Mouse (Mus musculus): ENCODE data around the gene AC124108.1.
"Not testable (repeated sequence)": the region's sequence is repeated elsewhere in the genome, so short reads cannot be mapped to it uniquely, and the experiment has no call there.

The AC124108.1 gene

DNA sequence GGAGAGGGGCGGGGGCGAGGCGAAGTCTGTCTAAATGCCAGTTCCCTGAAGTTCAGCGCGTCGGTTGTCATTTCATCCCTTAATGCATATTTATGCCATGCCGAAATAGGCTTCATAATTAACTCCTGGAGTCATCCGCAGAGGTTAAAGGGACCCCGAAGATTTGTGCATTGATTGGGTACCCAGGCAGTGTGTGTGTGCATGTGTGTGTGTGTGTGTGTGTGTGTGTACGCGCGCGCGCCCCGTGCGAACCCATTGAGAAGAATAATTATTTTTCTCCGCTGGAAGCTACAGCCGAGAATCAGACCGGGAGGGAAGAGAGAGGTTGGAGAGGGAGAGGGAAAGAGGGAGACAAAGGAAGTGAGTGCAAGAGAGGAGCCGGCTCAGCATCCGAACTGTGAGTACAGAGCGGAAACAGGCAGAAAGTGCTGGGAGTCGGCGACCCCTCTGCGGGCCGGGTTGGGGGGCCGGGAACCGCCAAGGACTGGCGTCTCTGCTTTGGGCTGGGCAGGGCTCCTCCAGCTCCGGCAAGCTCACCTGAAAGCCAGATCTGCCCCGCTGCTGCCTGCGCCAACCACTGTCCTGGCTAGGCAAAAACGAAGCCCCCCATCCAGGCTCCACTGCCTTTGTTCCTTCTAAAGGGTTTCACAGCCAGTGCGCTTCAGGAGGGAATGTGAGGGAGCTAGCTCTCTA is at the start of gene AC124108.1, which contains the start of gene Lemd1:
TSS of gene AC124108.1 (plus strand) at position 365 of the 693 bp plus-strand sequence.
TSS of gene Lemd1 (plus strand) at position 339 of the 693 bp plus-strand sequence.
- DNase-seq: peak in 1 of 2 experiments; percentile 26

DNA sequence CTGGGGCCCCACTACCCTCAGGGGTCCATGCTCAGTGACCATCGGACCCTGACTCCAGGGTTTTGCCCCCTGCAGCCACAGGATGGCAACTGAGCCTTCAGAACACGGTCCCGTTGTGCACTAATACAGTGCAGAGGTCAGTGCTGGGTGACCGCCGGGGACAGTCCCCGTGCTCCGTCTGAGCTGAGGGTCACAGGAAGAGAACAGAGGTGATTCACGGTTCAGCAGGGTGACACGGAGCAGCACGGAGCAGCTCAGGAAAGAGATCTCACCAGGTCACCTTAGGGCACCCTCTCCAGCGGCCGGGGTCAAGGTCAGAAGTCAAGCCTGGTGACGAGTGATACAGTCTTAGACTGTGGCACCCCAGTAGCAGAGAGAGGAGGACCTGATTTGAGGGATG is 49.5 kb upstream of the AC124108.1 start:
- DNase-seq: no peak

DNA sequence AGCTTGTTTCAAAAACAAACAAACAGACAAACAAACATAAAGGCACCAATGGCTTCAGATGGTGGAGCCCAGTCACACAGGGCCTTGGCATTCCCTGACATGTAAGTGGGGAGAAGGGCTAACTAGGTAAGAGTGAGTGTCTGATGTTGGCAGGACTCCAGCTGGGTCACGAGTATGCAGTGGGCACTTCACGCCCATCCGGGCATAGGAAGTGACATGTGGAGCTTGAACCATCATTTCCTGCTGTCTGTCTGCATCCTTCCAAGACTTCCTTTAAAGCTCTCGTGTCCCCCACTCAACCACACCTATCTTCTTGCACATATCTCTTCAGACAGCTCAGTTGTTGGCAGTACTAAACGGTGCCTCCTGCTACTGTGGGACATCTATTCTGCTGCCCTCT is 48.2 kb upstream of the AC124108.1 start:
- peak in 1 of 2 experiments; percentile 67 for DNase-seq

DNA sequence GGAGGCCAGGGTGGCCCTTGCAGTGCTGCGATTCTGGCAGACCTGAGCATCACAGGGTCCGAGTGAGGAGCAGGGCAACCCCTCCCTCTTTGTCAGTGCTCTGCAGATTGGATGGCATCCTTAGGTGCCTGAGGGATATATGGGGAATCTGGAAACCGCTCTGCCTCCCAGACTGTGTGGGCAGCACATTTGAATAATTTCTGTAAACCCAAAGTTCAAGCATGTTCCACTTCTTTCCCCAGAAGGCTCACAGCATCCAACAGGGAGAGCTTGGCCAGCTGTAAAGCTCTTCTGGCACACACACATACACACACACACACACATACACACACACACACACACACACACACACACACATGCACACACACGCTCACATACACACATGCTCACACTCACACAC is 47.5 kb upstream of the AC124108.1 start:
- no peak for DNase-seq

DNA sequence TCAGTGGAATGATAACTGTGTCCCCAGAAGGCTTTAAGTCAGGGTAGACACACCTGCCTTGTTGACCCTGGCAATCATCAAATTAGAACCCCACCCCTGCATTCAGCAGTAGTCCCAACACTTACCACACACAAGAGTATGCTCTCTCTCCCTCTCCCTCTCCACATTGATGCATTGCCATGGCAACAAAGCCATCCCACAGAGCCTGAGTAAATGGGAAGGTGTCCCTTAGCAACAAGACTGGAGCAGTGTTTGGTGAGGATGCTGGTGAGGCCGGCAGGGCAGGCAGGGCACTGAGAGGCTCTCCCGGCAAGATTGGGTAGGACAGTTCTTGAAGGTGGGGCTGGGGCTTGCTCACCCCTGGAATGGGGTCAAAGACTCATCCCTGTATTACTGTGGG is 47.0 kb upstream of the AC124108.1 start:
- no peak for DNase-seq

DNA sequence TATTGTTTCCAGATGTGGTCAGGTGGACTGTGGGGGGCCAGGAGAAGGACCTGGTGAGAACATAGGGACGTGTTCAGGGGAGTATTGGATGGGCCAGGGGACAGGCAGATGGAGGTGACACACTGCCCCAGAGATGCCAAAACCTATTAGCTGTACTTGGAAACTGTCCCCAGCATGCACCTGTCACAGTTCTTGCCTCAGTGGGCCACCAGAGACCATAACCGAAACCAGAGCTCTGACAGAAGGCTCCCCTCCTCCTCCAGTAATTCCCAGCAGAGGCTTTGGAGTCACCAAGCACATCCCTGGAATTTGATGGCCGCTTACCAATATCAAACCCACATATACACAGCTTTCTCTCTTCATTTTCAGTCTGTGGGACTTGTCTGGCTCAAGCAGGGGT is 46.4 kb upstream of the AC124108.1 start:
- DNase-seq: no peak

DNA sequence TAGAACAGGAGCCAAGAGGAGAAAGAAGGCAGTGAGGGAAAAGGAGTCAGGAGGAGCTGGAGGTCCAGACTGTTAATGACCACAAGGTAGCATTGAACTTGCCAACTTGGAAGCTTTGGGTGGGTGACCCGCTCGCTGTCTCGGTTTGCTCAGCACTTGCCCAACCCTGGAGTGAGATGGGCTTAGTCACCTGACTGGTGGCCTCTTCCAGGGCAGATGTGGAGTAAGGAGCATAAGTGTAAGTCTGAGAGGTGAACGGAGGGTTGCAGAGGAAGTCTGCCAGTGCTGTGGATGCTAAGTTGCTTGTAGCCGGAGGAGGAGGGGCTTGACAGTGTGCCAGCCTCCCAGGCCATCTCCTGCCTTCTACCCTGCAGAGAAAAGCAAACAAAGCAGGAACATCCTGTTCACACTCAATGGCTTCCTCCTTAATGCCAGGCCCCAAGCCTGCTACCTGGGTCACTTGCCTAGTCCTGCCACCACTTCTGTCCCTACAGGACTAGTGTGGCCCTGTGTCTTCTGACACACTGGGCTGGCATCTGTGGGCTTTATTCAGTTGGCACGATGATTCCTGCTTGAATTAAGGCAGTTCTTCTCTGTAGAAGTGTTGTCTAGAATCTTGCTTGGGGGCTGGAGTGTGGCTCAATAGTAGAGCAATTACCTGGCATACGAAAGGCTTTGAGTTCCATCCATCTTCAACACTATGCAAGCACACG is 45.1 kb upstream of the AC124108.1 start:
- peak; percentile 60 to 73 for DNase-seq

DNA sequence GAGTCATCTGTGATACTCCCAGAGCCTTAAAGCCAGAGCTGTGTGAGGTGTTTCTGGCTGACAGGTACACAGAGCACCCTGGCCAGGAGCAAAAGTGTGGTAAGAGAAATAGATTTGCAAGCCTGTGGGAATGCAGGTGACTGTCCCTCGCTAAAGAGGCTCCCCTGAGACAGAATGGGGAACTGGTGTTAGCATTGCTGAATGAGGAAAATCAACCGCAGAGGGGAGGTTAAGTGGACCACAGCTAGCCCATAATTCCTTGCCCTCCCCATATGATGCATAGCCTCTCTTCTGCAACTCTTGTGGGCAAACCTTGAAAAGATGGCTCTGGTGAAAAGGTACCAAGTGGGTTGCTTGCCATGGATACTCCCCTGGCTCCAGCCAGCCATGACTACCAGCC is 41.8 kb upstream of the AC124108.1 start:
- no peak for DNase-seq

DNA sequence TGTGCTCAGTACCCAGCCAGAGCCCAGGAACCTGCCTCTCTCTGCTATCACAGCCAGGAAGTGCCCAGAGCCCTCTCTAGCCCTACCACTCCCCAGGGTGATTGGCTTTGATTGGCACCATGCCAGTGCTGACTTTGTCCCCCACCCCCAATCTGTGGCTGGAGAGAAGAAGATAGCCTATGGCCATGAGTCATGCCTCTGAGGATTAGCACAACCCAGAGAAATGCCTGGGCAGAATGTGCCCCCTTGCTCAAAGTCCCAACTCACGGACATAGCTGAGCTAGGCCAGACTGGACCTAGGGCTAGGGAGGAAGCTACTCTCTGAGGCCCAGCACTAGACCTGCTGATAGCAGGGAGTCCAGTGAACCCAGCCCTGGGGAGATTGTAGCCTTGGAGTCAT is 41.1 kb upstream of the AC124108.1 start:
- peak; percentile 65 to 78 for DNase-seq

DNA sequence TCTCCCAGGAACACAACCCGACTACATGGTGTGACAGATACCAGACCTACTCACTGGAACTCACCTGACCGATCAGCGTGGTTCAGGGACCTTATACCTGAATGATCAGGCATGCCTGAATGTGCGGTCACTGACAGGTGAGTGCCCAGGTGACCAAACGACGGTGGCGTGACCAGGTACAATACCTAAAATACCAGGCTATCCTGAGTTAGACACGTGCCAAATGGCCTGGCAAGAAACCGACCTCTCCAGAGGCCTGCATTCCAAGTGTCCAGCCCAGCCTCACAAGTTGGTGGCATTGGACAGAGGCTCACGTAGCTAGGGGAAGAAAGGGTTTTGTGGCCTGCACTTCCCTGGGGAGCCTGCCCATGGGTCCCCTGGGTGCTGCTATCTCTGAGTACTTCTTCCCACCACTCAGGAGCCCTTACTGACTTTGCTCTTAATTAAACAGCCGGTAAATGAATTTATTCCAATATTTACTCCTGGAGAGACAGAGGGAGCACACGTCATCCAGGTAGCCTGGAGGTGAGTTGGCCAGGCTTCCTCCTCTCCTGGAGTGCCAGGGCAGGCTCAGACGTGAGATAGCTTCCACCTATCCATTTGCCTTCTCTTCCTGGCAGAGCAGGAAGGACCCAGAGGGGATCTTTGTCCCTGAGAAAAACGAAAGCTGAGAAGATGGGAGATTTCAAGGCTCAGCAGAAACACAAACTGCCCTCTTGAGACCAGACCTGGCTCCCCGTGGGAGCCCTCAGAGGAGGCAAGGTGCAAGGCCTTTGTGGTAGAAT is 40.2 kb upstream of the AC124108.1 start:
- peak in 1 of 2 experiments; percentile 57 for DNase-seq

DNA sequence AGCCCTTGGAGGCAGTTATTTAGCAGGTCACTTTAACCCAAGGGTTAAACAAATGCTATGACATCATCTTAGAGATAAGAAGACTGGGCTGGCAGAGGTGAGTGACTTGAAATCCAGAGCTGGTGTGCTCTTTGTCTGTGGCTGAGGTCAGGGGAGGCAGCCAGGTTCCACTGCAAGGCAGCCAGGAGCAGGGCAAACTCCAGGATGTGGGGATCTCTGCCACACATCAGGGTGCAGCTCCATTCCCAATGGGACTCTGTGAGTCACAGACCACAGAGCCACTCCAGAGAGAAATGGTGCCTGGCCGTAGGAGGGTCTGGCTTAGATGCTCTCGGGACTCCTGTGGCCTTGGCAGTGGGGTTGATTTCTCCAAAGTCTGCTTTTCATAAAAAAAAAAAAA is 39.3 kb upstream of the AC124108.1 start:
- DNase-seq: no peak

DNA sequence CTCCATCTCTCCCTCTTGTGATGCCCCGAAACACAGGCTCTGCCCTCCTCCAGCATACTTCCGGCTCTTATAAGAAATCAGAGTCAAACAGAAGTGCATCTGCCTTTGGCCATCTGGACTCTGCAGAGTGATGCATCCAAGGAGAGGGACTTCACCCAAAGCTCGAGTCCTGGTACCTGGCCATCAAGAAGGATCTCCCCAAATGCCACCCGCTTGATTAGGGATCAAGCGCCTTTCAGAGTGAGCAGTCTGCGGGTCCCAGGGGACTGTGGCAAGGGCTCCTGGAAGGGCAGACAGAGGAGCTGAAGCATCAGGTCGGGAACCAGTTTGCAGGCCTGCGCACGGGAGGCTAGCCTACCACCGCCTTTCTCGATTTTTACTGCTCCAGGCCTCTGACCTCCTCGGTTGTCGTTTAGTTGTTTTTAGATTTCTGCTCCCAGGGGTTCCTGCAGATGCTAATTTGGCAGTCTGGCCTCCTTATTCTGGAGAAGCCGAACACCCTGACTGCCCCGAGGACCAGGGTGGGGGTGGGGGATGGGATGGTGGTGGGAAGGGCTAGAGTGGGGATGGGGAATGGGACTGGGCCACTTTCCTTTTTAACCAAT is 38.1 kb upstream of the AC124108.1 start:
- DNase-seq: no peak

DNA sequence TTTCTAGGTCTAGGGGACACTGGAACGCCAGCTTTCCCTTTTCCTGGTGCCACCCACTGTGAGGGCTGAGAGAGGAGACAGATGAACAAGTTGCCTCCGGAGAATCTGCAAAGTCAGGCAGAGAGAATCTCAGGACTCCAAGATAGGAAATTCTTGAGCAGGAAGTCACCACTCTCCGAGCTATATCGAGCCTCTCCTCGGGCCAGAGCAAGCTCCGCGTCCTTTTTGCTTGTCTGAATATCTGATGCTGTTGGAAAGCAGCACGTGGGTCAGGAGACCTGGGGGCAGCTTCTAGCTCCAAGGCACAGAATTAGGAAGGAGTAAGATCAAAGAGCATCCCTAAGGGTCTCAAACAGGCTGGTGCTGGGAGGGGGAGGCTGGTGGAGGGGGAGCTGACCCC is 37.6 kb upstream of the AC124108.1 start:
- no peak for DNase-seq

DNA sequence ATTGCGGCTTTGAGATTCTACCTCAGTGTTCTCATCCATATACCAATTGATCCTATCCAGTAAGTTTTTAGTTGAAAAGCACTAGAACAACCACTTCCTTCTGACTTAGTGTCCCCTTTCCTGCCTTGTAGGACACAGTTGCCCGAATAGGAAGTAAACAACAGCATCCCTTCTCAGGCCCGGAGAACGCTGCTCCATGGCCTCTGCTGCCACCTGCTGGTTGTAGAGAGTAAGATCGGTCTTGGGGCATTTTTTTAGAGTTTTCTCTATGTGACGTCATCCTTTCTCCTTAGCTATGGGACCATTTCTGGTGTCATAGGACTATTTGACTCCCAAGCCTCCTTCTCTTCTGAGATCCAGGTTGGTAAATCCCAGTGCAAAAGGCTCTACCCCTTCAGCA is 35.5 kb upstream of the AC124108.1 start:
- DNase-seq: peak; percentile 87 to 91

DNA sequence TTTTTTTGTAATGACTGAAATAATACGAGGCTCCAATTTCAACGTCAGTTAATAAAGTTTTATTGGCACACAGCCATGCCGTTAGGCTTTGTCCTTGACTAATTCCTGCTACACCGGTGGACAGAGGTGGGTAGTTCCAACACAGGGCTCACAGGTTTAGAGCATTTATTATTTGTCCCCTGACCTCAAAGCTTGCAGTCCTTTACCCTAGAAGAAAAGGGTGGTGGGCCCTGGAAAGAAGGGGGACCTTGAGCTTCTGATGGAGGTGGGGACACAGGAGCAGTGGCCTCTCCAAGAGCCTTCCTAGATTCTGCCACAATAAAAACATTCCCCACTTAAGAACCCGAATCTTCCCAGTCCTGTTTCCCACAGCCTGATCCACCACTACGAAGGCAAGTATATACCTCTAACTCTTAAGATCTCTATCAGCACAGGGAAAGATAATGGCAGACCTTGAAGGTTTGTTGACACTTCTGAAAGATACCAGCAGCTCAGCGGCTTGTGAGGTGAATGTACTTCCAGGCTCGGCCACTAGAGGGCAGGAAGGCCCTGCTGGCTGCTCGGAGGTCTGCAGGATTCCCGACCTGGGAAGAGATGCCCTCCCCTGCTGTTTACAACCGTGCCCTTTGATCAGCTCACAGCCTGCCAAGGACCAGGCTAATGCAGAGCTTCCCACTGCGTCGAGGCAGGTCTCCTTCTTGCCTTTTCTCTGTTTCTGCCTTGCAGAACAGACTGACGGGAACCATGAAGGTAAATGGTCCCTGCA is 34.1 kb upstream of the AC124108.1 start:
- peak; percentile 95 to 96 for DNase-seq

DNA sequence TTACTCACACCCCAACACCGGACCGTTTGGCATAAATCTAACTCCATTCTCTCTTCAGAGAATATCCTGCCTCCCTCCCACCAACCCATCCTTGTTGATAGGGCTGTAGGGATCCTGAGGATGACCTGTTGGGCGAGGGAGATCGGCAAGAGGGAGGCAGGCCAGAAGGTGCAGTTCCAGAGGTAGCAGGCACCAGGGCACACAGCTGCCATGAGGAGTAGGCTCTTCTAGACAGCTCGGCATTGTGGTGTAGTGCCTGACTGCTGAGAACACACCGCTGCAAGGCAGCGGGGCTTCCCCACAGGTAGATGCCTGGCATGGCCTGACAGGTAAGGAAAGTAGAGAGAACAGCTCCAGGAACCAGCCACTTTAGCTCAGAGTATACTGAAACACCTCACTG is 33.4 kb upstream of the AC124108.1 start:
- DNase-seq: no peak

DNA sequence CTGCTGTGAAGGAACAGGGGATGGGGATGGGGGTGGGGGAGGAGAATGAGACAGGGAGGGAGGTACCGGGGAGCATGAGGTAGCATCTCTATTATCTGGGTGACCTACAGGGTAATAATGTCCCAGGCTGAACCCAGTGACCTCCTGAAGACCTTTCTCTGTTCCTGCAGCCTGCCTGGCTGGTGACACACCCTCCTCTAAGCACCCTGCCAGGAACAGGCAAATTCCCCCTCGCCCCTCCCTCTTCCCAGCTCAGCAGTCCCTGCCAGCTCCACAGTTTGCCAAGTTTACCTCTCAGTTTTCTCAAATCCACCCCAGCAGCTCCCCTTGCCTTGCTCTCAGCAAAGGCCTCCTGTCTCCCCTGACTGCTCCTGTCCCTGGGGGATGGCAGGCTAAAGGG is 32.5 kb upstream of the AC124108.1 start:
- DNase-seq: peak in 1 of 2 experiments; percentile 52

DNA sequence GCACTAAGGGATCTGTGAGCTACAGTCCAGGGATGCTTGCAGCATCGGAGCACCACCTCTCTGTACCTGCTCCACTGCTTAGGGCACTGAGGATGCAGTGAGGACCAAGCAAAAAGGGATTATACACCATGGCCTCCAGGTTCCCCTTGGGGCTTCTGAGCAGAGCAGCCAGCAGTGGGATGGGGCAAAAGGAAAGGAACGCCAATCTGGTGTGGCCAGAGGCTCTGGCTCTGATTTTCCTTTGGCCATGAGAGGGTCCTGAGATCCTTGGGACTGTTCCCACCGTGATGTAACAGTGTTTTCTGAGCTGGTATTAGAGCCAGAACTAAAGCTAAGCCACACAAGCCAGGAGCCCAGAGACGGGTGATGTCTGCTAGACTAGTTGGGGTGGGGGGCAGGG is 31.6 kb upstream of the AC124108.1 start:
- DNase-seq: no peak

DNA sequence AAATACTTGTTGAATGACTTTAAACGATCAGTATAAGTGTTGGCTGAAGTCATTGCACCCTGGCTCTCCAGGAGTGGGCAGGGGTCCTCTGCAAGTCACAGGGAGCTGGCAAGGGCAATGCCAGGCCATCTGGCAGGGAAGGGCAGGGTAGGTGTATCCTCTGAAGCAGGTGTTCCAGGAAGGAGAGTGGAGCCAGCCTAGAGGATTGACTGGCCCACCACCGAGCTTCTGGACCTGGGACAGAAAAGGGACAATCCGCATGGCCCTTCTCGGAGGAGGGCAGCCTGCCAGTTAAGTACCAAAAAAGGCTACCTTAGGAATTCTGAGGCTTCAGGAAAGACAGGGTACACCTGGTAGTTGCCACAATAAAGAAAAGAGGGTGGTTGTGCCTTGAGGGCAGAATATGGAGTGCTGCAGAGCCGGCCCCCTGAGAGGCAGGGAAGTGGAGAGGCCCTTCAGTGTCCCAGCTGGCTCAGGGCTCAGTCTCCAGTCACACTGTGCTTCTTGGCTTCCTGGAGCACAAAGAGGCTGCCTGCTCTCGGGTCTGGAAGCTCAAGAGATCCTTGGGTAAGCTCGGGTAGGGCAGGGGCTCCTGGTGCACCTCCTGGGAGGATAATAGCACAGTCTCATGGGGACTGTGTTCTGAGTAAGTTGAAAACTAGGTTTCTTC is 29.9 kb upstream of the AC124108.1 start:
- DNase-seq: no peak

DNA sequence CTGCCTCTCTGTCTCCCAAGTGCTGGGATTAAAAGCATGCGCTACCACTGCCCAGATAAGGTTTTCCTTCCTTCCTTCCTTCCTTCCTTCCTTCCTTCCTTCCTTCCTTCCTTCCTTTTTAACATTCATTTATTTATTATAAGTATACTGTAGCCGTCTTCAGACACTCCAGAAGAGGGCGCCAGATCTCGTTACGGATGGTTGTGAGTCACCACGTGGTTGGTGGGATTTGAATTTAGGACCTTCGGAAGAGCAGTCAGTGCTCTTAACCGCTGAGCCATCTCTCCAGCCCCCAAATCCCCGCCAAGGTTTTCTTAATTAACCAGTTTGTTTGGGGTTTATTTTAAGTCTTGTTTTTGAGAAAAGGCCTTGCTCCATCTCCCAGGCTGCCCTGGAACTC is 28.6 kb upstream of the AC124108.1 start:
- not testable (repeated sequence) for DNase-seq

DNA sequence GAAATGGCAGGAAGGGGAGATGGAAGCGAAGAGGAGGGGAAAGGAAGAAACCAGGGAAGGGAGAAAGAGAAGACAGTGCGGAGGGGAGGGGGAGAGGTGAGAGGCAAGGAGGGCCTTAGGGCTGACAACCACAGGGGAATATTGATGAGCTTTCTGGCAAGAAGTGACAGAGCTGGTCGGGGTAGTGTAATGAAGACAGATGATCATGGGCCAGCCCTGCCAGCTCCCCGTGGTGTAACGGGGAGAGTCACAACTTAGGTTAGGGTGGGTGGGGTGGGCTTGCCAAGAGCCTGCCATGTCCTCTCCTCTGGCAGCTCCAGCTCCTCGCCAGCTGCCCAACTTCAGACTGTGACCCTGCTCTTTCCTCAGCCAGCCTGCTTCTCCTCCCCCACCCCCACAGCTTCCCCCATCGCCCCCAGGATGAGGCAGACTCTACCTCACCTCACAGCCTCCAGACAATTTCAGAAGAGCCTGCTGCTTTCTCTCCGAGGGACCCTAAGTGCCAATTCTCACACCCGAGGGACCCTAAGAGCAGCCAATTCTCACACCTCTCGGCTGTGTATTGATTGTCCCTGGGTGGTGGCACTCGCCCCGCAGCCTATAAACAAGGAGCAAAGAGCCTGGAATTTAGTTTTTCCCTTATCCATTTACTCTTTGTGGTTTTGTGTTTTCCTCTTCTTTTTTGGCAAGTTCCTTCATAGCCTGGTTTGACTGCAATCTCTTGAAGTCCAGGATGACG is 26.3 kb upstream of the AC124108.1 start:
- no peak for DNase-seq

All from kidney, postnatal 4 days (tissue).